23 mouse cellular contexts compared by ENCODE assay signal in the genomic region with DNA sequence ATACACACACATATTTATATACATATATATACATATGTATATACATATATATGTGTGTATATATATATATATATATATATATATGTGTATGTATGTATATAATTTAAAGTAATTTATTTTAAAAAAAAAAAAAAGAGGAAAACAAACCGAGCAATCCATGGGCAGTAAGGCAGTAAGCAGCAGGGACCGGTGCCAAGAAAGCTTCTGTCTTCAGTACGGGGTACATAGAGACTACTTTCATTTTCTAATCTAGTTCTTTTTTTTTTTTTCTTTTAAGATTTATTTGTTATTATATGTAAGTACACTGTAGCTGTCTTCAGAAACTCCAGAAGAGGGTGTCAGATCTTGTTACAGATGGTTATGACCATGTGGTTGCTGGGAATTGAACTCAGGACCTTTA. TPM values are rescaled to one million over a fixed set of nuclear protein-coding genes. Genes with fewer than 3 reads are reported as not detected.
DNase-seq lines count a peak whose midpoint lies in the region; ATAC-seq and TF ChIP-seq lines count a peak whose summit lies in the region.
"Had no signal": no experiment of that assay in that cellular context is flagged by ENCODE, and none has a peak within 500 bp of the region (broad histone marks: within the 10 kb centered on the region; RNA-seq: fewer than 3 reads in every experiment).

No protein-coding gene starts in this region.

- H3K4me3 ChIP-seq in kidney, adult 2 months (ENCODE audit: insufficient read depth, low read depth, low read length), result no peak overlapping the region
- H3K4me3 ChIP-seq in lung, embryonic 14.5 days (ENCODE audit: low read depth, low read length), result no peak overlapping the region
- H3K4me3 ChIP-seq in lung, postnatal 0 days (ENCODE audit: low read depth, low read length), result no peak overlapping the region
- H3K4me3 ChIP-seq: heart, embryonic 15.5 days; hindbrain, embryonic 10.5 days; intestine, embryonic 15.5 days; limb, embryonic 15.5 days; midbrain, embryonic 15.5 days; myocyte; neural tube, embryonic 13.5 days had no signal

- TF ChIP-seq CTCF in kidney, adult 2 months (conservative IDR thresholded peaks at IDR 0.05; ENCODE audit: insufficient read depth, insufficient read length, low read depth, low read length), result no peak
- no peak for TF ChIP-seq CTCF in lung, embryonic 14.5 days (IDR thresholded peaks at IDR 0.05; ENCODE audit: low read depth)
- no peak for TF ChIP-seq CTCF in lung, postnatal 0 days (IDR thresholded peaks at IDR 0.05)

- peak; percentile 36 to 45 for DNase-seq in cerebellum, postnatal 10 days
- DNase-seq in cerebellum, postnatal 4 days (ENCODE audit: low spot score in 2 of 2), result no peak
- DNase-seq in kidney, adult 2 months, result peak; percentile 45
- DNase-seq in kidney, adult 9 months, result no peak
- peak; percentile 20 for DNase-seq in lung, embryonic 14.5 days
- DNase-seq in lung, postnatal 0 days (ENCODE audit: low spot score), result no peak
- DNase-seq in testis, postnatal 10 days (ENCODE audit: low spot score), result peak; percentile 74
- no peak for DNase-seq in testis, postnatal 14 days (ENCODE audit: low spot score)
- DNase-seq: cerebellum, adult 2 months; cerebellum, postnatal 36 days; left cerebral cortex, postnatal 4 days; retina, postnatal 1 day had no signal

- H3K4me1 ChIP-seq in kidney, adult 2 months (ENCODE audit: control insufficient read depth, insufficient read depth, low read length), result no peaks in the 10 kb centered on the region
- no peaks in the 10 kb centered on the region for H3K4me1 ChIP-seq in lung, embryonic 14.5 days (ENCODE audit: insufficient read depth)
- H3K4me1 ChIP-seq in lung, postnatal 0 days (ENCODE audit: insufficient read depth, low read depth, low read length), result no peaks in the 10 kb centered on the region
- H3K4me1 ChIP-seq: limb, embryonic 15.5 days; neural tube, embryonic 13.5 days had no signal

- no peak overlapping the region for H3K9ac ChIP-seq in lung, embryonic 14.5 days
- no peak overlapping the region for H3K9ac ChIP-seq in lung, postnatal 0 days (replicated peaks; ENCODE audit: low read depth)
- H3K9ac ChIP-seq: heart, embryonic 15.5 days; intestine, embryonic 15.5 days; limb, embryonic 15.5 days; liver, embryonic 14.5 days; midbrain, embryonic 15.5 days; neural tube, embryonic 13.5 days had no signal

- no peaks in the 10 kb centered on the region for H3K9me3 ChIP-seq in lung, embryonic 14.5 days (ENCODE audit: low read depth, low read length)
- H3K9me3 ChIP-seq in lung, postnatal 0 days (ENCODE audit: low read length), result no peaks in the 10 kb centered on the region
- H3K9me3 ChIP-seq: heart, embryonic 15.5 days; hindbrain, embryonic 10.5 days; intestine, embryonic 15.5 days; limb, embryonic 15.5 days; midbrain, embryonic 15.5 days; neural tube, embryonic 13.5 days had no signal

- H3K36me3 ChIP-seq in kidney, adult 2 months (ENCODE audit: control insufficient read depth, insufficient read depth, low read length), result peaks cover 2% of the 10 kb centered on the region; the same call in 1 of the 2 replicates
- H3K36me3 ChIP-seq in lung, embryonic 14.5 days (ENCODE audit: insufficient read depth), result peaks cover 26% of the 10 kb centered on the region; the same call in 1 of the 2 replicates
- peaks cover 19% of the 10 kb centered on the region; the same call in 1 of the 2 replicates for H3K36me3 ChIP-seq in lung, postnatal 0 days (ENCODE audit: insufficient read depth, low read length)

- WGBS in kidney, adult 2 months, result 62% methylated on average over 3 of the region's 3 CpGs
- WGBS in lung, embryonic 14.5 days, result 87% methylated on average over 3 of the region's 3 CpGs
- 71% methylated on average over 3 of the region's 3 CpGs for WGBS in lung, postnatal 0 days

- H3K27me3 ChIP-seq in kidney, adult 2 months (replicated peaks; ENCODE audit: control insufficient read depth, insufficient read depth, low read length), result no peaks in the 10 kb centered on the region
- H3K27me3 ChIP-seq in lung, embryonic 14.5 days (ENCODE audit: insufficient read depth, low read length), result no peaks in the 10 kb centered on the region
- H3K27me3 ChIP-seq in lung, postnatal 0 days (replicated peaks; ENCODE audit: insufficient read depth, low read length), result no peaks in the 10 kb centered on the region
- H3K27me3 ChIP-seq: heart, embryonic 15.5 days; intestine, embryonic 15.5 days; limb, embryonic 15.5 days; midbrain, embryonic 15.5 days; neural tube, embryonic 13.5 days had no signal

- no peak for ATAC-seq in lung, embryonic 14.5 days (ENCODE audit: insufficient read depth)
- ATAC-seq in lung, postnatal 0 days, result no peak
- ATAC-seq: CD4-positive, CD25-positive, alpha-beta regulatory T cell, adult 4 months; forebrain, embryonic 14.5 days; hindbrain, embryonic 16.5 days; intestine, embryonic 15.5 days; midbrain, embryonic 15.5 days had no signal

- TF ChIP-seq POLR2A in kidney, adult 2 months (IDR thresholded peaks at IDR 0.05; ENCODE audit: low read depth, low read length), result no peak

- TF ChIP-seq EP300 in lung, postnatal 0 days (IDR thresholded peaks at IDR 0.05), result no peak

- no peak overlapping the region for H3K4me2 ChIP-seq in lung, embryonic 14.5 days
- no peak overlapping the region for H3K4me2 ChIP-seq in lung, postnatal 0 days (replicated peaks; ENCODE audit: low read depth, low read length)
- H3K4me2 ChIP-seq: heart, embryonic 15.5 days; intestine, embryonic 15.5 days; limb, embryonic 15.5 days; midbrain, embryonic 15.5 days; neural tube, embryonic 13.5 days had no signal

- no peak overlapping the region for H3K27ac ChIP-seq in kidney, adult 2 months (ENCODE audit: insufficient read depth, low read depth, low read length)
- no peak overlapping the region for H3K27ac ChIP-seq in lung, embryonic 14.5 days (ENCODE audit: low read depth)
- H3K27ac ChIP-seq in lung, postnatal 0 days (ENCODE audit: low read length), result no peak overlapping the region
- H3K27ac ChIP-seq: heart, embryonic 15.5 days; hindbrain, embryonic 10.5 days; intestine, embryonic 15.5 days; limb, embryonic 15.5 days; liver, embryonic 14.5 days; midbrain, embryonic 15.5 days; neural tube, embryonic 13.5 days had no signal

RNA-seq across cellular contexts. Expression of gene Iqck, which starts 53.8 kb away (rescaled TPM):
- 1.6 and 2.0 TPM in 2 replicates for polyA plus RNA-seq in kidney, adult 2 months (2012; rRNA removed)
- polyA plus RNA-seq in lung, embryonic 14.5 days (2014; fragmentation: Nextera tagmentation; extraction: Ambion mirVana), result 3.1 and 3.2 TPM in 2 replicates
- 3.5 and 4.9 TPM in 2 replicates for polyA plus RNA-seq in lung, postnatal 0 days (2015; fragmentation: Nextera tagmentation; extraction: Ambion mirVana)

RNA-seq across cellular contexts. Expression of gene Knop1, which starts 54.3 kb away (rescaled TPM):
- 10.0 and 11.8 TPM in 2 replicates for polyA plus RNA-seq in kidney, adult 2 months (2012; rRNA removed)
- polyA plus RNA-seq in lung, embryonic 14.5 days (2014; fragmentation: Nextera tagmentation; extraction: Ambion mirVana), result 89.8 and 95.9 TPM in 2 replicates
- polyA plus RNA-seq in lung, postnatal 0 days (2015; fragmentation: Nextera tagmentation; extraction: Ambion mirVana), result 50.1 and 51.6 TPM in 2 replicates

Comparison
In these comparisons a context has a peak if more than half of its experiments do, and no peak if none do; other contexts are left out.
1. DNase-seq: peak in cerebellum, postnatal 10 days (2 of 2), kidney, adult 2 months (single experiment), lung, embryonic 14.5 days (single experiment) and testis, postnatal 10 days (single experiment); none in cerebellum, postnatal 4 days (0 of 2), kidney, adult 9 months (single experiment), lung, postnatal 0 days (single experiment) and testis, postnatal 14 days (single experiment).